1 mouse cellular context compared by ENCODE assay signal in the genomic region with DNA sequence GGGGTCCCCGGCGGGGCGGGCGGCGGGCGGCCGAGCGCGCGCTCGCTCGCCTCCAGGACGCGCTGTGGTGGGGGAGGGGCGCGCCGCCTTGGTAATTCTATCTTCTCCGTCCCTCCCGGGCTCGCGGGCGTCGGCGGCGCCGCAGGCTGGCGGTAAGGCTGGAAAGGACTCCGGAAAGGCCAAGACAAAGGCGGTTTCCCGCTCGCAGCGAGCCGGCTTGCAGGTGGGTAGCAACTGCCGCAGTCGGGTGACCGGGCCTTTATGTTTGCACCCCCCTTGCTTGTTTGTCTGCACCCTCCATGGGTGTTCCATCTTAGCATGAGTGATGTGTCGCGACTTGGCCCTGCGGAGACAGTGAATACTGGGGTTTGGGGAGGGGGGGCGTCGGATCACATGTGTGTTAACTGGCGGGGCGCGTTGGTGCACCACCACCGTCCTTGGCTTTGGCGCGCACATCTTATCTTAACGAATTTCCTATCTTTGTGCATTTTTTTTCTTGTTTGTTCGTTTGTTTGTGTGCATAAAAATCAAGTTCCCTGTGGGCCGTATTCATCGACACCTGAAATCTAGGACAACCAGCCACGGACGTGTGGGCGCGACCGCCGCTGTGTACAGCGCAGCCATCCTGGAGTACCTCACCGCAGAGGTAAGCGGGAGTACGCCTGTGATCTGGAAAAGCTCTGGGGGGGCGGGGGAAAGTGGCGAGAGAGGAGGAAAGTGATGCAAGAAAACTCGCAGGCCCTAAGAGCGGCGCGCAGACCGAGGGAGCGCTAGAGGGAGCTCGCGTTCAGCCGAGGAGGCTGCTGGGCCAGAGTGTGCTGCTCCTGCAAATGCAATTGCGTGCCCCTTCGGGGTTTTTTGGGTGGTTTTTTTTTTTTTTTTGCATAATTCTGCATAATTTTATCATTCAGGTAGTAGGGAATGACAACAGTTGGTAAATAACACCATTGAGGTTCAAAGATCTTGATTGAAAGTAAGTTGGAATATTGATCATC.
A peak's percentile ranks its signal among the peaks of the same experiment; 100 is the strongest.
TF ChIP-seq lines count a peak whose summit lies in the region.

No protein-coding gene starts in this region.

TF ChIP-seq in ES-E14, 5 proteins besides CTCF, POLR2A, EP300 and RAD21:
- TF ChIP-seq CHD2 (IDR thresholded peaks at IDR 0.05; ENCODE audit: low read depth, low read length) (no peak), ZC3H11A (IDR thresholded peaks at IDR 0.05; ENCODE audit: borderline replicate concordance, low read depth, low read length) (no peak), MAFK (IDR thresholded peaks at IDR 0.05; ENCODE audit: insufficient read depth, low read depth, low read length) (no peak), ZNF384 (IDR thresholded peaks at IDR 0.05; ENCODE audit: low read depth, low read length) (peak; percentile 70), HCFC1 (IDR thresholded peaks at IDR 0.05; ENCODE audit: borderline replicate concordance, insufficient read depth, low read length) (no peak)
TF ChIP-seq in ES-E14: peak in this region for 1.
